Mouse (Mus musculus) forebrain, embryonic 11.5 days (tissue): ENCODE data around the gene Dcst2. TPM values are rescaled to one million over a fixed set of nuclear protein-coding genes. Genes with fewer than 3 reads are reported as not detected.

Experiments
- ATAC-seq: fragments of 200-750 bp; cut with Nextera tagmentation; replicated peaks from 2 replicates; pipeline ENCODE4 v1.8.0; 2017; ENCODE audit warnings: moderate TSS enrichment; ENCODE audit not compliant: low FRiP score
- DNase-seq: peaks from one replicate; pipeline ENCODE4 v3.0.0-alpha.2; 2017; ENCODE audit warnings: low spot score
- H3K27ac ChIP-seq: fragments of 300-500 bp; sonication (generic); 2 replicates; pipeline ENCODE4 v1.5.1; 2014; ENCODE audit warnings: low read depth, low read length
- H3K27me3 ChIP-seq: fragments of 300-500 bp; sonication (generic); 2 replicates; pipeline ENCODE4 v1.6.1; 2014; ENCODE audit warnings: mild to moderate bottlenecking, low read length, mixed read lengths; ENCODE audit not compliant: control insufficient read depth, insufficient read depth
- H3K36me3 ChIP-seq: fragments of 300-500 bp; sonication (generic); 2 replicates; pipeline ENCODE4 v1.6.1; 2014; ENCODE audit warnings: mild to moderate bottlenecking, low read length, moderate library complexity, mixed read lengths; ENCODE audit not compliant: control insufficient read depth, insufficient read depth
- H3K4me1 ChIP-seq: fragments of 300-500 bp; sonication (generic); replicated peaks from 2 replicates; pipeline ENCODE4 v1.6.1; 2014; ENCODE audit warnings: low read length, mixed read lengths; ENCODE audit not compliant: control insufficient read depth, insufficient read depth
- H3K4me2 ChIP-seq: fragments of 300-500 bp; sonication (generic); 2 replicates; pipeline ENCODE4 v1.6.1; 2014; ENCODE audit warnings: low read depth, mild to moderate bottlenecking, low read length, moderate library complexity, mixed read lengths; ENCODE audit not compliant: severe bottlenecking
- H3K4me3 ChIP-seq: fragments of 300-500 bp; sonication (generic); 2 replicates; pipeline ENCODE4 v1.5.1; 2014; ENCODE audit warnings: low read depth, low read length
- H3K9ac ChIP-seq: fragments of 300-500 bp; sonication (generic); 2 replicates; pipeline ENCODE4 v1.6.1; 2014; ENCODE audit warnings: low read length
- H3K9me3 ChIP-seq: fragments of 300-500 bp; sonication (generic); 2 replicates; pipeline ENCODE4 v1.6.1; 2016; ENCODE audit warnings: low read length, mixed read lengths; ENCODE audit not compliant: control insufficient read depth
- WGBS: fragments of 180-500 bp; shearing (Covaris S2); extraction: QIAGEN DNeasy Blood & Tissue Kit; methylation state at CpG from one replicate; pipeline ENCODE4 v1.1.7; 2014; 5-methylcytosine and 5-hydroxymethylcytosine counted together
- polyA plus RNA-seq: library from polyadenylated mRNA; unstranded; fragments of >200 nt; fragmentation: Nextera tagmentation; extraction: Ambion mirVana; gene quantifications from 2 replicates; pipeline ENCODE4 v1.2.1, GENCODE M21; 2014

Dcst2 gene
- polyA plus RNA-seq, 1 experiment from 2014 or later, result 0.13 TPM

GRCm38 (mm10) chr3:89364631-89365030 is 2.9 kb downstream of the Dcst2 start:
- DNase-seq (no peak), ATAC-seq (no peak)
- no peaks in the 10 kb centered on the region for H3K27me3 ChIP-seq
- H3K4me3 ChIP-seq, result no peak overlapping the region
- H3K27ac ChIP-seq, result no peak overlapping the region
- 56% methylated on average over 8 of the region's 8 CpGs for WGBS
- no peak overlapping the region for H3K9ac ChIP-seq
- H3K4me2 ChIP-seq, result no peak overlapping the region
- no peaks in the 10 kb centered on the region for H3K36me3 ChIP-seq
- H3K4me1 ChIP-seq, result no peaks in the 10 kb centered on the region
- no peaks in the 10 kb centered on the region for H3K9me3 ChIP-seq

- H3K4me2 ChIP-seq, result no peak within 1 kb of the TSS
- H3K4me1 ChIP-seq, result no peaks in the 10 kb centered on the region
- no peak within 1 kb of the TSS for H3K9ac ChIP-seq
- no peaks in the 10 kb centered on the region for H3K27me3 ChIP-seq
- no peak within 1 kb of the TSS for H3K27ac ChIP-seq
- DNase-seq, result no peak
- no peak for ATAC-seq
- no peaks in the 10 kb centered on the region for H3K9me3 ChIP-seq
- 84% methylated on average over 11 of the region's 11 CpGs for WGBS
- H3K36me3 ChIP-seq, result no peaks in the 10 kb centered on the region
- H3K4me3 ChIP-seq, result no peak within 1 kb of the TSS
Measured at GRCm38 (mm10) chr3:89365153-89365485, 3.3 kb downstream of the Dcst2 start, which contains the start of gene Dcst1. Gene Dcst1 (minus strand): TSS chr3:89365253.

GRCm38 (mm10) chr3:89365486-89366414 is 4.0 kb downstream of the Dcst2 start:
- Histone ChIP-seq H3K36me3 (no peaks in the 10 kb centered on the region), H3K9me3 (no peaks in the 10 kb centered on the region), H3K9ac (no peak overlapping the region), H3K4me3 (no peak overlapping the region), H3K27me3 (no peaks in the 10 kb centered on the region), H3K27ac (no peak overlapping the region), H3K4me1 (no peaks in the 10 kb centered on the region), H3K4me2 (no peak overlapping the region)
- 79% methylated on average over 20 of the region's 20 CpGs for WGBS
- no peak for DNase-seq
- ATAC-seq, result no peak

GRCm38 (mm10) chr3:89367338-89367737 is 5.6 kb downstream of the Dcst2 start:
- DNase-seq, result no peak
- Histone ChIP-seq H3K4me1 (no peaks in the 10 kb centered on the region), H3K36me3 (no peaks in the 10 kb centered on the region), H3K9ac (no peak overlapping the region), H3K4me2 (no peak overlapping the region), H3K9me3 (no peaks in the 10 kb centered on the region), H3K4me3 (no peak overlapping the region), H3K27me3 (no peaks in the 10 kb centered on the region), H3K27ac (no peak overlapping the region)
- ATAC-seq, result no peak
- WGBS, result 73% methylated on average over 11 of the region's 11 CpGs

DNA sequence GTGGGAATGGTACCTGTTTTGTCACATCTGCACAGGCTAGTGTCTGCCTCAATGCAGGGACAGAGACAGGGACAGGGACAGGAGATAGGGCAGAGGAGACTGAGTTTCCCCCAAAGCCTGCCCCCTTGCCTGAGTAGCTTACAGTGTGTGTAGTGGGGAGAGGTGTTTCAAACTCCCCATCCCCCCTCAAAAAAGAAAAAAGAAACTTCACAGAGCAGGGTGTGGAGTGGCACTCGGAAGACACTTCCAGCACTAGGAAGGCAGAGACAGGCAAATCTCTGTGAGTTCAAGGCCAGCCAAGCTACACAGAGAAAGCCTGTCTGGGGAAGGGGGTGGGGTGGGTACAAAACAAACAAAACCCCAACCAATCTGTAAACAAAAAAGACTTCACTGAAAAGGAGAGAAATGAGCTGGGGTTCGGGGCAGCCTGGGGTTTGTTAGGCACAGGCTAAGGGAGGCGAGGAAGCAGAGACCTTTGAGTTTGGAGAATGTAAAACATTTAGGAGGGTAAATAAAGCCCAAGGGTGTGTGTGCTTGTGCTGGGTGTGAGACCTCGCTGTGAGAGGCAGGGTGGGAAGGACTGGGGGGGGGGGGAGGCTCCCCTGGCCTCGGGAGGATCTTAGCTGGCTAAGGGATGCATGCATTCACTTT is 11.9 kb downstream of the Dcst2 start:
- no peaks in the 10 kb centered on the region for H3K9me3 ChIP-seq
- no peak overlapping the region for H3K9ac ChIP-seq
- H3K4me3 ChIP-seq, result no peak overlapping the region
- peaks cover 2% of the 10 kb centered on the region for H3K4me1 ChIP-seq
- H3K36me3 ChIP-seq, result no peaks in the 10 kb centered on the region
- no peak for DNase-seq
- H3K27me3 ChIP-seq, result no peaks in the 10 kb centered on the region
- WGBS, result 48% methylated on average over 5 of the region's 5 CpGs
- ATAC-seq, result no peak
- no peak overlapping the region for H3K4me2 ChIP-seq
- no peak overlapping the region for H3K27ac ChIP-seq

GRCm38 (mm10) chr3:89377831-89378230 is 16.1 kb downstream of the Dcst2 start:
- no peak overlapping the region; the same call in 1 of the 2 replicates for H3K4me2 ChIP-seq

GRCm38 (mm10) chr3:89378394-89379067 is 16.8 kb downstream of the Dcst2 start:
- no peaks in the 10 kb centered on the region for H3K36me3 ChIP-seq
- H3K27ac ChIP-seq, result no peak overlapping the region
- ATAC-seq (peak; percentile 89), DNase-seq (peak; percentile 94)
- WGBS, result under 1% methylated on average over 26 of the region's 29 CpGs
- H3K4me1 ChIP-seq, result peaks cover 4% of the 10 kb centered on the region
- H3K27me3 ChIP-seq, result no peaks in the 10 kb centered on the region
- H3K4me2 ChIP-seq, result peak overlapping the region; percentile 86
- no peaks in the 10 kb centered on the region for H3K9me3 ChIP-seq
- peak overlapping the region; percentile 52 for H3K4me3 ChIP-seq
- peak overlapping the region; percentile 73 for H3K9ac ChIP-seq

More at GRCm38 (mm10) chr3:89377831-89378230, 16.1 kb downstream of the Dcst2 start:
- H3K4me3 ChIP-seq, result peak overlapping the region; percentile 52; the same call in 1 of the 2 replicates
- no peak overlapping the region; the same call in 1 of the 2 replicates for H3K9ac ChIP-seq
- DNase-seq, result no peak
- peak; percentile 40; the same call in 1 of the 2 replicates for ATAC-seq
- H3K4me1 ChIP-seq, result peaks cover 4% of the 10 kb centered on the region
- H3K27me3 ChIP-seq, result no peaks in the 10 kb centered on the region
- H3K9me3 ChIP-seq, result no peaks in the 10 kb centered on the region
- no peak overlapping the region for H3K27ac ChIP-seq
- H3K36me3 ChIP-seq, result no peaks in the 10 kb centered on the region
- WGBS, result 66% methylated on average over 4 of the region's 4 CpGs

- H3K36me3 ChIP-seq, result no peaks in the 10 kb centered on the region
- H3K9me3 ChIP-seq, result no peaks in the 10 kb centered on the region
- no peak overlapping the region for H3K4me3 ChIP-seq
- no peak overlapping the region for H3K4me2 ChIP-seq
- ATAC-seq (no peak), DNase-seq (no peak)
- no peak overlapping the region for H3K27ac ChIP-seq
- H3K4me1 ChIP-seq, result peaks cover 5% of the 10 kb centered on the region
- WGBS, result 86% methylated on average over 31 of the region's 31 CpGs
- H3K9ac ChIP-seq, result no peak overlapping the region
- no peaks in the 10 kb centered on the region for H3K27me3 ChIP-seq
Measured at GRCm38 (mm10) chr3:89379388-89380131, 17.8 kb downstream of the Dcst2 start.
